Mouse (Mus musculus) inflammation-experienced regulatory T-cells, adult 6 months (primary cell): ENCODE measurements around the gene Ercc6l2. TPM values are rescaled to one million over a fixed set of nuclear protein-coding genes. Genes with fewer than 3 reads are reported as not detected.

ENCODE experiments used
- ATAC-seq: one replicate; pipeline ENCODE4 v1.8.0; 2017
- polyA plus RNA-seq, 3 experiments: library from polyadenylated mRNA; unstranded; fragments of 100-300 nt; shearing (Covaris generic); gene quantifications; one replicate each; pipeline ENCODE4 v1.2.1; 2017

Gene Ercc6l2
- polyA plus RNA-seq, 3 experiments from 2014 or later, result 17.9 to 32.3 (median 21.1) TPM

GRCm38 (mm10) chr13:63936369-63936768 lies 121.3 kb downstream of the Ercc6l2 start:
- no peak for ATAC-seq

- ATAC-seq, result no peak
Observed at GRCm38 (mm10) chr13:63940257-63940656, 125.2 kb downstream of the Ercc6l2 start.

- ATAC-seq, result no peak
Observed at GRCm38 (mm10) chr13:63941170-63941569, 126.1 kb downstream of the Ercc6l2 start.

- no peak for ATAC-seq
Observed at GRCm38 (mm10) chr13:63943605-63944004, 128.6 kb downstream of the Ercc6l2 start.

- ATAC-seq, result no peak
Observed at GRCm38 (mm10) chr13:63944344-63945021, 129.4 kb downstream of the Ercc6l2 start.

Other genes with a start within 250 kb of the Ercc6l2 start
- gene Ptch1, start 241.6 kb upstream of the Ercc6l2 start, polyA plus RNA-seq, result 10 to 100 TPM in 2 of 3 experiments, 1 to 10 TPM in 1; 9.5 to 13.2 (median 12.1) TPM